Mouse (Mus musculus): ENCODE measurements around the gene Cks1b.

Gene Cks1b

GRCm38 (mm10) chr3:89425876-89426275 lies 7.7 kb upstream of the Cks1b start:
- no peak for DNase-seq (ENCODE audit: low spot score in 2 of 2)

- no peak for DNase-seq (ENCODE audit: low spot score in 2 of 2)
Observed at GRCm38 (mm10) chr3:89425141-89425525, 7.0 kb upstream of the Cks1b start.

GRCm38 (mm10) chr3:89424416-89425140 lies 6.4 kb upstream of the Cks1b start:
- DNase-seq (ENCODE audit: low spot score in 2 of 2): no peak

GRCm38 (mm10) chr3:89422556-89423205 lies 4.5 kb upstream of the Cks1b start:
- DNase-seq (ENCODE audit: low spot score in 2 of 2): no peak

- DNase-seq (ENCODE audit: low spot score in 2 of 2): no peak
Observed at GRCm38 (mm10) chr3:89421810-89422473, 3.8 kb upstream of the Cks1b start.

- peak; percentile 62 to 70 for DNase-seq (ENCODE audit: low spot score in 2 of 2)
Observed at GRCm38 (mm10) chr3:89421002-89421774, 3.0 kb upstream of the Cks1b start.

GRCm38 (mm10) chr3:89420421-89420820 lies 2.2 kb upstream of the Cks1b start:
- no peak for DNase-seq (ENCODE audit: low spot score in 2 of 2)

- no peak for DNase-seq (ENCODE audit: low spot score in 2 of 2)
Observed at GRCm38 (mm10) chr3:89419981-89420380, 1.8 kb upstream of the Cks1b start.

GRCm38 (mm10) chr3:89419571-89419970 lies 1.4 kb upstream of the Cks1b start:
- DNase-seq (ENCODE audit: low spot score in 2 of 2): no peak

- peak in 1 of 2 experiments; percentile 50 for DNase-seq (ENCODE audit: low spot score in 2 of 2)
Observed at GRCm38 (mm10) chr3:89418861-89419250, 673 bp upstream of the Cks1b start.

- DNase-seq (ENCODE audit: low spot score in 2 of 2): no peak
Observed at GRCm38 (mm10) chr3:89417840-89418169, 378 bp downstream of the Cks1b start.

GRCm38 (mm10) chr3:89417131-89417530 lies 1.1 kb downstream of the Cks1b start:
- no peak for DNase-seq (ENCODE audit: low spot score in 2 of 2)

- DNase-seq (ENCODE audit: low spot score in 2 of 2): no peak
Observed at GRCm38 (mm10) chr3:89416158-89416557, 2.0 kb downstream of the Cks1b start.

GRCm38 (mm10) chr3:89411490-89412393 lies 6.4 kb downstream of the Cks1b start, which contains the start of gene Flad1:
TSS of gene Flad1 (minus strand) at chr3:89411870.
- peak; percentile 99 for DNase-seq (ENCODE audit: low spot score in 2 of 2)

GRCm38 (mm10) chr3:89410864-89411263 lies 7.3 kb downstream of the Cks1b start:
- no peak for DNase-seq (ENCODE audit: low spot score in 2 of 2)

GRCm38 (mm10) chr3:89409701-89410100 lies 8.5 kb downstream of the Cks1b start:
- no peak for DNase-seq (ENCODE audit: low spot score in 2 of 2)

- DNase-seq (ENCODE audit: low spot score in 2 of 2): no peak
Observed at GRCm38 (mm10) chr3:89408448-89408847, 9.7 kb downstream of the Cks1b start.

- DNase-seq (ENCODE audit: low spot score in 2 of 2): no peak
Observed at GRCm38 (mm10) chr3:89406887-89407286, 11.3 kb downstream of the Cks1b start.

- no peak for DNase-seq (ENCODE audit: low spot score in 2 of 2)
Observed at GRCm38 (mm10) chr3:89402693-89403092, 15.5 kb downstream of the Cks1b start, which contains the start of gene Lenep. TSS of gene Lenep (minus strand) at chr3:89402793.

- no peak for DNase-seq (ENCODE audit: low spot score in 2 of 2)
Observed at GRCm38 (mm10) chr3:89401329-89401728, 16.9 kb downstream of the Cks1b start.

- DNase-seq (ENCODE audit: low spot score in 2 of 2): no peak
Observed at GRCm38 (mm10) chr3:89396654-89397005, 21.6 kb downstream of the Cks1b start.
